Mouse (Mus musculus): ENCODE measurements around the gene Odf2l. TPM values are rescaled to one million over a fixed set of nuclear protein-coding genes. Genes with fewer than 3 reads are reported as not detected.

Odf2l gene
- polyA plus RNA-seq, 1 experiment: 3.9 TPM

DNA sequence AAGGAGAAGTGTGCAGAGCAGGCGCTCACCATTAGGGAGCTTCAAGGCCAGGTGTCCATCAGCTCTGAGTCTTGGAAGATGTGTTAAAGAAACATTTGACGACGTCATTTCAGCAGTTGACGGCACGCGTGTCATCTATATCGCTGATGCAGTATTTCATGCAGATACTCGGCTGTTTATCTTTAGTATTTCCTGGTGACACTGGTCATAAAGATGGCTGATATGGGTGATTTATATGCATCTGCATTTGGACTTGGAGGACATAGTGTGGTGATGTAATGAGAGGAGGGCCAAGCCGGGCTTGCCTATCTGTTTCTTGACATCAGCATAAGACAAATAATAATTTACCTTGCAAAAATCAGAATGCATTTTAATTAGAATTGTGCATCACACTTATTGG is 28.5 kb downstream of the Odf2l start:
- H3K4me3 ChIP-seq: no peak overlapping the region
- H3K4me2 ChIP-seq (ENCODE audit: low read depth): no peak overlapping the region
- no peaks in the 10 kb centered on the region for H3K27me3 ChIP-seq (ENCODE audit: control insufficient read depth, insufficient read depth, insufficient read length)
- H3K36me3 ChIP-seq (ENCODE audit: control insufficient read depth, insufficient read depth): peaks cover 5% of the 10 kb centered on the region
- TF ChIP-seq SRF (IDR thresholded peaks at IDR 0.05; ENCODE audit: control insufficient read depth, insufficient read length, low read depth) (no peak), POLR2A (IDR thresholded peaks at IDR 0.05; ENCODE audit: insufficient read length, low read depth) (no peak), POLR2AphosphoS2 (IDR thresholded peaks at IDR 0.05; ENCODE audit: insufficient read length, low read depth) (no peak), E2F4 (IDR thresholded peaks at IDR 0.05; ENCODE audit: insufficient read depth) (no peak), TCF3 (IDR thresholded peaks at IDR 0.05; ENCODE audit: insufficient read length, low read depth) (no peak), REST (IDR thresholded peaks at IDR 0.05; ENCODE audit: insufficient read depth, insufficient read length) (no peak), TCF12 (IDR thresholded peaks at IDR 0.05; ENCODE audit: insufficient read depth, poor library complexity, severe bottlenecking) (no peak), CEBPB (IDR thresholded peaks at IDR 0.05; ENCODE audit: insufficient read depth, poor library complexity, severe bottlenecking) (no peak), USF1 (IDR thresholded peaks at IDR 0.05; ENCODE audit: low read depth) (no peak)
- H3K79me2 ChIP-seq (ENCODE audit: control insufficient read depth, insufficient read depth): no peaks in the 10 kb centered on the region
- no peak overlapping the region for H3ac ChIP-seq (ENCODE audit: control insufficient read depth, insufficient read length)

DNA sequence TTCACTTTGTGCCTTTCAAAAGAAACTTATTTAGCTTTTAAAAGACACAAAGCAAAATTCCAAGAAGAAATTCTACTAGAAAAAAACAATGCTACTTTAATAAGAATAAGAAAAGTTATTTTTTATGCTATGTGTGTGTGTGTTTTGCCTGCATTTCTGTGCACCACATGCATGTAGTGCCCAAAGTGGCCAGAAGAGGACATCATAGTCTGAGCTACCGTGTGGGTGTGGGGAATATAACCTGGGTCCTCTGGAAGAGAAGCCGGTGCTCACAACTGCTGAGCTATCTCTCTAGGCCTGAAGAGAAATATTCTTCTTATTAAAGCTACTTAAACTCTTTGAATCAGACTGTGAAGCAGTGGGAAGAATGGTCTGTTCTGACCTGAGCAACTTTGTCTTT is 29.1 kb downstream of the Odf2l start:
- Histone ChIP-seq H3K27me3 (ENCODE audit: control insufficient read depth, insufficient read depth, insufficient read length) (no peaks in the 10 kb centered on the region), H3ac (ENCODE audit: control insufficient read depth, insufficient read length) (no peak overlapping the region), H3K4me3 (no peak overlapping the region), H3K79me2 (ENCODE audit: control insufficient read depth, insufficient read depth) (no peaks in the 10 kb centered on the region), H3K36me3 (ENCODE audit: control insufficient read depth, insufficient read depth) (peaks cover 5% of the 10 kb centered on the region), H3K4me2 (ENCODE audit: low read depth) (no peak overlapping the region)
- TF ChIP-seq MYOG (IDR thresholded peaks at IDR 0.05; ENCODE audit: control insufficient read depth in 1 of 3, insufficient read depth in 1 of 3, insufficient read length in 2 of 3, low read depth in 2 of 3) (no peak), CEBPB (IDR thresholded peaks at IDR 0.05; ENCODE audit: insufficient read depth, poor library complexity, severe bottlenecking) (no peak), E2F4 (IDR thresholded peaks at IDR 0.05; ENCODE audit: insufficient read depth) (no peak), MAX (IDR thresholded peaks at IDR 0.05; ENCODE audit: low read depth) (no peak), USF1 (IDR thresholded peaks at IDR 0.05; ENCODE audit: low read depth) (no peak), SRF (IDR thresholded peaks at IDR 0.05; ENCODE audit: control insufficient read depth, insufficient read length, low read depth) (no peak), REST (IDR thresholded peaks at IDR 0.05; ENCODE audit: insufficient read depth, insufficient read length) (no peak), POLR2A (IDR thresholded peaks at IDR 0.05; ENCODE audit: insufficient read length, low read depth) (no peak), TCF12 (IDR thresholded peaks at IDR 0.05; ENCODE audit: insufficient read depth, poor library complexity, severe bottlenecking) (no peak), TCF3 (IDR thresholded peaks at IDR 0.05; ENCODE audit: insufficient read length, low read depth) (no peak), POLR2AphosphoS2 (IDR thresholded peaks at IDR 0.05; ENCODE audit: insufficient read length, low read depth) (no peak), MYOD1 (IDR thresholded peaks at IDR 0.05; ENCODE audit: control insufficient read depth in 1 of 3, insufficient read length in 2 of 3, low read depth in 2 of 3) (no peak)

- no peak overlapping the region for H3K4me3 ChIP-seq
- peaks cover 5% of the 10 kb centered on the region for H3K36me3 ChIP-seq (ENCODE audit: control insufficient read depth, insufficient read depth)
- no peak overlapping the region for H3K4me2 ChIP-seq (ENCODE audit: low read depth)
- no peaks in the 10 kb centered on the region for H3K27me3 ChIP-seq (ENCODE audit: control insufficient read depth, insufficient read depth, insufficient read length)
- no peaks in the 10 kb centered on the region for H3K79me2 ChIP-seq (ENCODE audit: control insufficient read depth, insufficient read depth)
- TF ChIP-seq SRF (IDR thresholded peaks at IDR 0.05; ENCODE audit: control insufficient read depth, insufficient read length, low read depth): no peak
- no peak for TF ChIP-seq TCF3 (IDR thresholded peaks at IDR 0.05; ENCODE audit: insufficient read length, low read depth)
- no peak for TF ChIP-seq CEBPB (IDR thresholded peaks at IDR 0.05; ENCODE audit: insufficient read depth, poor library complexity, severe bottlenecking)
- TF ChIP-seq REST (IDR thresholded peaks at IDR 0.05; ENCODE audit: insufficient read depth, insufficient read length): no peak
- no peak for TF ChIP-seq MYOG (IDR thresholded peaks at IDR 0.05; ENCODE audit: control insufficient read depth in 1 of 3, insufficient read depth in 1 of 3, insufficient read length in 2 of 3, low read depth in 2 of 3)
- H3ac ChIP-seq (ENCODE audit: control insufficient read depth, insufficient read length): no peak overlapping the region
Observed at GRCm38 (mm10) chr3:145147952-145148351, 29.6 kb downstream of the Odf2l start.

GRCm38 (mm10) chr3:145151092-145151491 is 32.7 kb downstream of the Odf2l start:
- Histone ChIP-seq H3K36me3 (ENCODE audit: control insufficient read depth, insufficient read depth) (peaks cover 5% of the 10 kb centered on the region), H3ac (ENCODE audit: control insufficient read depth, insufficient read length) (no peak overlapping the region), H3K27me3 (ENCODE audit: control insufficient read depth, insufficient read depth, insufficient read length) (no peaks in the 10 kb centered on the region), H3K4me2 (ENCODE audit: low read depth) (no peak overlapping the region), H3K79me2 (ENCODE audit: control insufficient read depth, insufficient read depth) (no peaks in the 10 kb centered on the region), H3K4me3 (no peak overlapping the region)
- TF ChIP-seq TCF12 (IDR thresholded peaks at IDR 0.05; ENCODE audit: insufficient read depth, poor library complexity, severe bottlenecking): no peak
- TF ChIP-seq TCF3 (IDR thresholded peaks at IDR 0.05; ENCODE audit: insufficient read length, low read depth): no peak
- no peak for TF ChIP-seq E2F4 (IDR thresholded peaks at IDR 0.05; ENCODE audit: insufficient read depth)
- TF ChIP-seq POLR2A (IDR thresholded peaks at IDR 0.05; ENCODE audit: insufficient read length, low read depth): no peak
- no peak for TF ChIP-seq USF1 (IDR thresholded peaks at IDR 0.05; ENCODE audit: low read depth)
- no peak for TF ChIP-seq MYOG (IDR thresholded peaks at IDR 0.05; ENCODE audit: control insufficient read depth in 1 of 3, insufficient read depth in 1 of 3, insufficient read length in 2 of 3, low read depth in 2 of 3)
- no peak for TF ChIP-seq CEBPB (IDR thresholded peaks at IDR 0.05; ENCODE audit: insufficient read depth, poor library complexity, severe bottlenecking)
- no peak for TF ChIP-seq REST (IDR thresholded peaks at IDR 0.05; ENCODE audit: insufficient read depth, insufficient read length)
- no peak for TF ChIP-seq SRF (IDR thresholded peaks at IDR 0.05; ENCODE audit: control insufficient read depth, insufficient read length, low read depth)
- no peak for TF ChIP-seq POLR2AphosphoS2 (IDR thresholded peaks at IDR 0.05; ENCODE audit: insufficient read length, low read depth)
- TF ChIP-seq MYOD1 (IDR thresholded peaks at IDR 0.05; ENCODE audit: control insufficient read depth in 1 of 3, insufficient read length in 2 of 3, low read depth in 2 of 3): no peak
- TF ChIP-seq MAX (IDR thresholded peaks at IDR 0.05; ENCODE audit: low read depth): no peak

DNA sequence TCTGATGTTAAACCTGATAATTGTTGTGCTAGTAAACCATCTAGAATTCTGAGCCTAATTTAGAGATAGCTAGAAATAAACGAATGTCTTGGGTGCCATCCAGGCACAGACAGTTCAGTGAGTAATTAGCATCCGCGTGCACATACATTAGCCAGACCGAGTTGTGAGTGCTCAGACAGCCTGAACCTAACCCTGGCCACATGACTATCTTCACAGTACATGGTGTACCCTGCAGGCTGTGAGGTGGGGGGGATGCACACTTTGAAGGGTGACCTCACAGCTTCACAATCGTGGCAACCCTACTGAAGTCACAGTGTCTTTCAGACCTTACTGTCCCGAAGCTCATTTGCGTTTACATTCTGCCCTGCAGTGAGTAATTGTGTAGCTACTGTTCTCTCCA is 33.5 kb downstream of the Odf2l start:
- no peak overlapping the region for H3ac ChIP-seq (ENCODE audit: control insufficient read depth, insufficient read length)
- TF ChIP-seq E2F4 (IDR thresholded peaks at IDR 0.05; ENCODE audit: insufficient read depth): no peak
- no peak for TF ChIP-seq POLR2AphosphoS2 (IDR thresholded peaks at IDR 0.05; ENCODE audit: insufficient read length, low read depth)
- TF ChIP-seq REST (IDR thresholded peaks at IDR 0.05; ENCODE audit: insufficient read depth, insufficient read length): no peak
- TF ChIP-seq TCF3 (IDR thresholded peaks at IDR 0.05; ENCODE audit: insufficient read length, low read depth): no peak
- peaks cover 5% of the 10 kb centered on the region for H3K36me3 ChIP-seq (ENCODE audit: control insufficient read depth, insufficient read depth)
- no peaks in the 10 kb centered on the region for H3K79me2 ChIP-seq (ENCODE audit: control insufficient read depth, insufficient read depth)
- H3K27me3 ChIP-seq (ENCODE audit: control insufficient read depth, insufficient read depth, insufficient read length): no peaks in the 10 kb centered on the region
- H3K4me3 ChIP-seq: no peak overlapping the region
- H3K4me2 ChIP-seq (ENCODE audit: low read depth): no peak overlapping the region

All from myocyte (in vitro differentiated cells).